Mouse (Mus musculus): ENCODE measurements around the gene Aloxe3.

- TF ChIP-seq ZC3H11A (IDR thresholded peaks at IDR 0.05; ENCODE audit: borderline replicate concordance, low read depth, low read length) (no peak), HCFC1 (IDR thresholded peaks at IDR 0.05; ENCODE audit: borderline replicate concordance, insufficient read depth, low read length) (no peak), ZNF384 (IDR thresholded peaks at IDR 0.05; ENCODE audit: low read depth, low read length) (no peak)
These were observed 5.3 kb upstream of the Aloxe3 start, which contains the start of gene Hes7 for GRCm38 (mm10) chr11:69120221-69121000.

All from ES-E14 (cell line).